Mouse (Mus musculus): ENCODE measurements at regions not wholly inside any gene's neighbourhood (a gene's known extent, or its start where the extent isn't known, plus 50 kb on each side); places are given as distances from the start of the nearest gene placed in this dataset.

DNA sequence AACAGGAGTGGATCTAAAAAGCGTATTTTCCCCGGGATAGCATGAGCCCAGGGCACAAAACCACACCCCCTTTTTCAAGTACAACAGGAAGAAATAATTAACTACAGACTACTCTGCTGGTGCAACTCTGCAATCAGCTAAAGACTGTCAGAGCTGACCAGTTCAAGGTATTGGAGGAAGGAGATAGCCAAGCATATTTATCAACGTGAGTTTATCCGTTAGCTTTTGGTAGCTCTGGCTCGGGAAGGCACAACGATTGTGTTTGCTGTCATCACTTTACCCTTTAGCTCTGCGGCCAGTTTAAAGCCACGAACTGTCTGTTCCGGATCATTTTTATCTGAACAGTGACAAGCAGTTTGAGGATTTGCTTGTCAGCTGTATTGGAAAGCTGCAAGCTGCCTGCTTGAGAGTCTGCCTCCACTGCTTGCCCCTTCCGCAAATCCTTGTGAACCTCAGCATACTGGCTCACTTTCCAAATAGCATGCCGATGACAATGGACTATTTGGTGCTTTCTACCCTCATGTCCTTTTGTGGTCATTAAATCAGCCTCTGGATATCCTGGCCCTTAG, 122.4 kb upstream of the Plcb4 start:
- no peak for TF ChIP-seq CTCF (IDR thresholded peaks at IDR 0.05; ENCODE audit: borderline replicate concordance, insufficient read depth, low read depth, low read length)
- no peak for TF ChIP-seq POLR2A (IDR thresholded peaks at IDR 0.05; ENCODE audit: borderline replicate concordance, insufficient read depth, low read length)

Data from cerebellum, adult 2 months (tissue).